In genomic region chr10:93310721-93311411, GRCm38 (mm10) we compare ENCODE assay signal across 8 mouse cellular contexts. TPM values are rescaled to one million over a fixed set of nuclear protein-coding genes. Genes with fewer than 3 reads are reported as not detected.
DNase-seq lines count a peak whose midpoint lies in the region; ATAC-seq lines count a peak whose summit lies in the region.

Gene Elk3, minus strand, starts transcription at chr10:93311135.

- peak; percentile 72 for DNase-seq in spleen, adult 18-20 months
- no peak for DNase-seq in spleen, adult 12 weeks (ENCODE audit: low spot score)
- peak; percentile 79 for DNase-seq in embryonic facial prominence, embryonic 10.5 days (ENCODE audit: low spot score)
- peak; percentile 70 for DNase-seq in lung, postnatal 25 days (ENCODE audit: low spot score)
- peak; percentile 67 for DNase-seq in ovary, postnatal 36 days (ENCODE audit: low spot score)
- no peak for DNase-seq in frontal cortex, adult 2 months (ENCODE audit: extremely low spot score in 1 of 2, low spot score in 1 of 2)

- peak within 1 kb of the TSS; percentile 96 for H3K27ac ChIP-seq in embryonic facial prominence, embryonic 10.5 days (replicated peaks)
- H3K27ac ChIP-seq in heart, embryonic 12.5 days (ENCODE audit: poor library complexity, severe bottlenecking): peak within 1 kb of the TSS; percentile 98
- peak within 1 kb of the TSS; percentile 96 for H3K27ac ChIP-seq in kidney, embryonic 15.5 days

- H3K36me3 ChIP-seq in embryonic facial prominence, embryonic 10.5 days (replicated peaks): 0 out of 2 replicates have a peak, but pooled peaks cover 3% of the 10 kb centered on the region
- no peaks in the 10 kb centered on the region for H3K36me3 ChIP-seq in heart, embryonic 12.5 days
- no peaks in the 10 kb centered on the region for H3K36me3 ChIP-seq in kidney, embryonic 15.5 days

- H3K9ac ChIP-seq in heart, embryonic 12.5 days: peak within 1 kb of the TSS; percentile 91
- peak within 1 kb of the TSS; percentile 63 for H3K9ac ChIP-seq in kidney, embryonic 15.5 days

- peaks cover 45% of the 10 kb centered on the region for H3K4me1 ChIP-seq in embryonic facial prominence, embryonic 10.5 days
- peaks cover 9% of the 10 kb centered on the region; the same call in 1 of the 2 replicates for H3K4me1 ChIP-seq in heart, embryonic 12.5 days (replicated peaks)
- H3K4me1 ChIP-seq in kidney, embryonic 15.5 days: peaks cover 22% of the 10 kb centered on the region

- peak within 1 kb of the TSS; percentile 88 for H3K4me3 ChIP-seq in embryonic facial prominence, embryonic 10.5 days
- peak within 1 kb of the TSS; percentile 67 for H3K4me3 ChIP-seq in heart, embryonic 12.5 days
- peak within 1 kb of the TSS; percentile 82 for H3K4me3 ChIP-seq in kidney, embryonic 15.5 days (replicated peaks)

- ATAC-seq in heart, embryonic 12.5 days (ENCODE audit: insufficient number of reproducible peaks, low FRiP score): peak; percentile 79
- peak; percentile 84 for ATAC-seq in kidney, embryonic 15.5 days (replicated peaks; ENCODE audit: low FRiP score)

- no peaks in the 10 kb centered on the region; the same call in 1 of the 2 replicates for H3K9me3 ChIP-seq in embryonic facial prominence, embryonic 10.5 days
- H3K9me3 ChIP-seq in heart, embryonic 12.5 days (replicated peaks): no peaks in the 10 kb centered on the region
- H3K9me3 ChIP-seq in kidney, embryonic 15.5 days (replicated peaks): no peaks in the 10 kb centered on the region

- peak within 1 kb of the TSS; percentile 99 for H3K4me2 ChIP-seq in heart, embryonic 12.5 days
- peak within 1 kb of the TSS; percentile 80 for H3K4me2 ChIP-seq in kidney, embryonic 15.5 days

- WGBS in embryonic facial prominence, embryonic 10.5 days: under 1% methylated on average over 53 of the region's 53 CpGs
- WGBS in heart, embryonic 12.5 days: under 1% methylated on average over 44 of the region's 53 CpGs
- under 1% methylated on average over 53 of the region's 53 CpGs for WGBS in kidney, embryonic 15.5 days

- peaks cover 8% of the 10 kb centered on the region; the same call in 1 of the 2 replicates for H3K27me3 ChIP-seq in embryonic facial prominence, embryonic 10.5 days (replicated peaks; ENCODE audit: low read depth, poor library complexity, severe bottlenecking)
- no peaks in the 10 kb centered on the region; the same call in 1 of the 2 replicates for H3K27me3 ChIP-seq in heart, embryonic 12.5 days (replicated peaks)
- no peaks in the 10 kb centered on the region for H3K27me3 ChIP-seq in kidney, embryonic 15.5 days

RNA-seq across cellular contexts. Expression of gene Elk3, which starts in this region (rescaled TPM):
- 25.3 and 30.6 TPM in 2 replicates for polyA plus RNA-seq in embryonic facial prominence, embryonic 10.5 days (2016; fragmentation: Nextera tagmentation; extraction: Ambion mirVana)
- 36.8 and 41.0 TPM in 2 replicates for polyA plus RNA-seq in heart, embryonic 12.5 days (2016; fragmentation: Nextera tagmentation; extraction: Ambion mirVana)
- 41.9 and 43.7 TPM in 2 replicates for polyA plus RNA-seq in kidney, embryonic 15.5 days (2015; fragmentation: Nextera tagmentation; extraction: Ambion mirVana)
- 8.0 and 8.4 TPM in 2 replicates for polyA plus RNA-seq in frontal cortex, adult 2 months (2012; rRNA removed)

Comparison
In these comparisons a context has a peak if more than half of its experiments do, and no peak if none do; other contexts are left out.
1. DNase-seq: peak in spleen, adult 18-20 months (2 of 2), embryonic facial prominence, embryonic 10.5 days (single experiment), lung, postnatal 25 days (single experiment) and ovary, postnatal 36 days (single experiment); none in spleen, adult 12 weeks (single experiment) and frontal cortex, adult 2 months (0 of 2).
2. Peak in every context shown above with its lines, with median percentiles within 50 percentile points of each other: H3K27ac ChIP-seq and H3K4me3 ChIP-seq.